Mouse (Mus musculus) C2C12 (cell line): Measurements from ENCODE around the gene Tpr. TPM values are rescaled to one million over a fixed set of nuclear protein-coding genes. Genes with fewer than 3 reads are reported as not detected.

ENCODE experiments used
- H3K27me3 ChIP-seq: one replicate; pipeline ENCODE4 v1.6.1; 2011; ENCODE audit not compliant: control insufficient read depth, insufficient read depth, insufficient read length
- H3K36me3 ChIP-seq: one replicate; pipeline ENCODE4 v1.6.1; 2011; ENCODE audit not compliant: control insufficient read depth, insufficient read depth
- H3K4me3 ChIP-seq: one replicate; pipeline ENCODE4 v1.5.1; 2011; ENCODE audit warnings: mild to moderate bottlenecking, control low read depth; ENCODE audit not compliant: poor library complexity, insufficient read depth, severe bottlenecking
- H3K79me2 ChIP-seq: one replicate; pipeline ENCODE4 v1.6.1; 2011; ENCODE audit not compliant: control insufficient read depth, insufficient read depth
- H3K79me3 ChIP-seq: one replicate; pipeline ENCODE4 v1.6.1; 2011; ENCODE audit warnings: low read depth, control low read depth
- H3ac ChIP-seq: one replicate; pipeline ENCODE3; 2011; ENCODE audit warnings: low read depth; ENCODE audit not compliant: control insufficient read depth, insufficient read length
- CEBPB ChIP-seq: IDR thresholded peaks from one replicate; pipeline ENCODE4 v1.6.1; 2011; ENCODE audit warnings: low read depth, mild to moderate bottlenecking, control low read depth, moderate library complexity
- CTCF ChIP-seq: IDR thresholded peaks from one replicate; pipeline ENCODE4 v1.5.1; 2011; ENCODE audit not compliant: control insufficient read depth, insufficient read depth, insufficient read length
- FOSL1 ChIP-seq: IDR thresholded peaks from one replicate; pipeline ENCODE4 v1.8.0; 2011; ENCODE audit warnings: mild to moderate bottlenecking, low read length; ENCODE audit not compliant: poor library complexity, insufficient read depth, severe bottlenecking
- MAX ChIP-seq: IDR thresholded peaks from one replicate; pipeline ENCODE4 v1.6.1; 2011; ENCODE audit warnings: mild to moderate bottlenecking, control low read depth
- MYOD1 ChIP-seq: IDR thresholded peaks from one replicate; pipeline ENCODE4 v1.6.1; 2011; ENCODE audit warnings: low read depth; ENCODE audit not compliant: control insufficient read depth, insufficient read length
- MYOG ChIP-seq: IDR thresholded peaks from one replicate; pipeline ENCODE4 v1.6.1; 2011; ENCODE audit not compliant: control insufficient read depth, insufficient read length; ENCODE audit errors: extremely low read depth
- USF1 ChIP-seq: IDR thresholded peaks from one replicate; pipeline ENCODE4 v1.6.1; 2011; ENCODE audit warnings: low read depth, mild to moderate bottlenecking, control low read depth, moderate library complexity
- polyA plus RNA-seq: library from polyadenylated mRNA; unstranded; fragments of >200 nt; fragmentation: generic; extraction: Trizol; gene quantifications from one replicate; pipeline ENCODE4 v1.2.1, GENCODE M21; 2012; ENCODE audit warnings: missing spikeins

Gene Tpr
- polyA plus RNA-seq, 1 experiment = 39.1 TPM

DNA sequence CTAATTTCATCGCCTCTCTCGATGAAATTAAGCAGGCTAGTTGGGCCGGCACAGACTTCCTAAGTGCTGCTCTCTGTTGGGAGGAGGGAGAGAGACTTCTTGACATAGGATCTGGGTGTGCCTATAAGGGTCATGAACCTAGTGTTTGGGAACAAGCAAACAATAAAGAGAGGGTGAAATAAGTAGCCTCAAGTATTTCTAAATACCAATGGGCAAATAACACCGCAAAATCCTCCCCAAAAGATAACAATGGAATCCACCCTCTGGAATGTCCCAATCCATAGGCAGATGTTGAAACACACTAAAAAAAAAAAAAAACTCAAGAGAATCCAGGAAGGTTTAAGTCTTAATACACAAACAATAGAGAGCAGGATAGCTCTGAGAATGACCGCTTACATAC lies 70.4 kb downstream of the Tpr start:
- Histone ChIP-seq H3K79me2 (no peaks in the 10 kb centered on the region), H3ac (no peak overlapping the region), H3K27me3 (no peaks in the 10 kb centered on the region), H3K79me3 (no peaks in the 10 kb centered on the region), H3K36me3 (no peaks in the 10 kb centered on the region), H3K4me3 (no peak overlapping the region)
- peak; percentile 36 for TF ChIP-seq CEBPB
- no peak for TF ChIP-seq MYOG

DNA sequence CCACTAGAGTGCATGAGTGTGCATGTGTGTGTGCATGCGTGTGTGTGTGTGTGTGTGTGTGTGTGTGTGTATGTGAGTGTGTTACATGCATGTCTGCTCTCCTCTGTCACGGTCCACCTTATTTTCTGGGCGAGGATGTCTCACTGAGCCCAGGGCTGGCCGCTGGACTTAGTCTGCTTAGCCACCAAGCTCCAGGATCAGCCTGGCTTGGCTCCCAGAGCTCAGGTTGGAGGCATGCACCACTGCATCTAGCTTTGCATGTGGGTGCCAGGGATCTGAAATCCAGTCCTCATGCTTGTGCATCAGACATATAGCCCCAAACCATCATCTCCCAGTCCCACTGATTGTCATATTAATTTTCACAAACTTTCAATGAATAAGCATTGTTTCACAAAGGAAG lies 71.1 kb downstream of the Tpr start:
- Histone ChIP-seq H3K36me3 (no peaks in the 10 kb centered on the region), H3K79me3 (no peaks in the 10 kb centered on the region), H3K79me2 (no peaks in the 10 kb centered on the region), H3ac (no peak overlapping the region), H3K4me3 (no peak overlapping the region), H3K27me3 (no peaks in the 10 kb centered on the region)
- TF ChIP-seq MYOD1 (no peak), CEBPB (no peak)

DNA sequence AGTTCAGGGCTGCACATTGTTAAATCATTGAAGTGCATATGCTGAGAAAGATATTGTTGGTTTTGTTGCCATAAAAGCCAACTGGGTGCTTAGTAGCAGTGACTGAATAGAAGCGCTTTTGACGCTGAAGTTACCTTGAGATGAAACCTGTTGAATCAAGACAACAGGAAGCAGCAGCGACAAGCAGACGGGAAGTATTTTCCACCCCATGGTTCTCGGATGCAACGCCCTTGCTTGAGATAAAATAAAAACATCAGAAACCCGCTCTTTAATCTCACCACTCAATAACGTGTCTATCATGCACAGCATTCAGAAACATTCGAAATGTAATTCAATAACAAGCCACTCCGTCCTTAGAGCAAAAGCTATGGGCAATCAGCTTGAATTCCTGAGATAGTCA lies 72.7 kb downstream of the Tpr start:
- H3K36me3 ChIP-seq = no peaks in the 10 kb centered on the region
- no peak overlapping the region for H3ac ChIP-seq
- H3K27me3 ChIP-seq = no peaks in the 10 kb centered on the region
- TF ChIP-seq MYOD1 (no peak), CTCF (no peak), MAX (no peak), MYOG (no peak), FOSL1 (no peak), CEBPB (no peak), USF1 (no peak)
- no peaks in the 10 kb centered on the region for H3K79me3 ChIP-seq
- H3K79me2 ChIP-seq = no peaks in the 10 kb centered on the region
- H3K4me3 ChIP-seq = no peak overlapping the region

DNA sequence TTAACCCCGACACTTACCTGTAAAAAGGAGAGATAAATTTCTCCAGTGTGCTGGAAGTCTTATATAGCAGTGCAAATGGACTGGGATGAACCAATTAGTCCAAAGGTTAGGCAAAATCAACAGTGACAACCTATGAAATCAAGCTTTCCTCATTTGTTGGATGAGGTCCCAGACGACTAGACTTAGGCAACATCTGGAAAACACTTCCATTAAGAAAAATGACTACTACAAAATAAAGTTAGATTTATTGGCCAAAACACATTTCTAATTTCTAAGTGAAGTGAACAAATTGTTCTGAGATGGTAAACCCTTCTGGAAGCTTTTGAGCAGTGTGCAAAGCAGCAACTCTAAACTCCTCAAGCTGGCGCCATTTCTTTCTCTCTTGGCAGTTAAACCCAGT lies 73.5 kb downstream of the Tpr start, which contains the start of gene Prg4:
Gene Prg4, minus strand, starts transcription at position 34 of the 400 bp plus-strand sequence.
- Histone ChIP-seq H3K27me3 (no peaks in the 10 kb centered on the region), H3K4me3 (no peak within 1 kb of the TSS), H3K36me3 (no peaks in the 10 kb centered on the region), H3ac (no peak within 1 kb of the TSS), H3K79me2 (no peaks in the 10 kb centered on the region), H3K79me3 (no peaks in the 10 kb centered on the region)
- TF ChIP-seq CEBPB (no peak), MAX (no peak), CTCF (no peak), USF1 (no peak), FOSL1 (no peak), MYOD1 (no peak), MYOG (no peak)

DNA sequence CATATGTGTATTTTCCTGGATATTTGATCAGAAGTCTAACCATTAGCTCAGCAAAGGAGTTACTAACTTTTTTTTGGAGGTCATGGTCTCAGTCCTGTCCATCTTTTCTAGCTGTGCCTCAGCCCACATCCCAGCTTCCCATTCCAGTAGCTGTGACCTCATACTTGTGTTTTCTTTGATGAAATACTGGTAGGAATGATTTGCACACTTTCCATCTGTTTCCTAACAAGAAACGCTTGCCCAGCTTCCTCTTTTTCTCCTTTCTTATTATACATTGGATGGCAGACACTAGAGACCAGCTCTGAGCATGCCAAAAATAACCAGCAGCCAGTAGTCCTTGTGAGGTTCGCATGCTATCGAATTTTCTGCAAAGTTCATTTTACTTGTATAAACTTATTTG lies 77.4 kb downstream of the Tpr start:
- Histone ChIP-seq H3ac (no peak overlapping the region), H3K79me3 (no peaks in the 10 kb centered on the region), H3K36me3 (no peaks in the 10 kb centered on the region), H3K79me2 (no peaks in the 10 kb centered on the region), H3K27me3 (no peaks in the 10 kb centered on the region), H3K4me3 (no peak overlapping the region)
- TF ChIP-seq CTCF = no peak
- TF ChIP-seq MAX = no peak
- TF ChIP-seq CEBPB = no peak
- TF ChIP-seq MYOD1 = no peak
- TF ChIP-seq FOSL1 = no peak
- TF ChIP-seq MYOG = no peak
- TF ChIP-seq USF1 = no peak

DNA sequence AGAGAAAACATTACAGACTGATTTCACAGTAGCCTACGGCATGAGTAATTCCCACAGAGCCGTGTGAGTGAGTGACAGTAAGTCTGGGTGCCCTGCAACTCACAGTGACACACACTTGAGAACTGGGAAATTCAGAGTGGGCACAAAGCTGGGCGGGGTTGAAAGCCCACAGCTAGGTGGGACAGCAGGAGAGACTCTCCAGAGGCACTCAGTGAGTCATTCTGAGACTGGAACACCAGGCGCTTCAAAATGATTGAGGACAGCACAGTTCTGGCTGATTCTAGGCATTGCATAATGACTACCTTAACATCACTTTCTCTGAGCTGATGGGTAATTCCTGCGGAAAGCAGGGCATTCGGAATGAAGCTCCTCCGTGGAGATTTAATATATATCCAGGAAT lies 79.9 kb downstream of the Tpr start:
- Histone ChIP-seq H3K79me3 (no peaks in the 10 kb centered on the region), H3ac (no peak overlapping the region), H3K4me3 (no peak overlapping the region), H3K79me2 (no peaks in the 10 kb centered on the region), H3K36me3 (no peaks in the 10 kb centered on the region), H3K27me3 (no peaks in the 10 kb centered on the region)
- TF ChIP-seq USF1 = no peak
- TF ChIP-seq MYOG = no peak
- peak; percentile 60 for TF ChIP-seq FOSL1
- no peak for TF ChIP-seq MAX
- TF ChIP-seq MYOD1 = peak; percentile 34
- peak; percentile 78 for TF ChIP-seq CEBPB
- no peak for TF ChIP-seq CTCF

DNA sequence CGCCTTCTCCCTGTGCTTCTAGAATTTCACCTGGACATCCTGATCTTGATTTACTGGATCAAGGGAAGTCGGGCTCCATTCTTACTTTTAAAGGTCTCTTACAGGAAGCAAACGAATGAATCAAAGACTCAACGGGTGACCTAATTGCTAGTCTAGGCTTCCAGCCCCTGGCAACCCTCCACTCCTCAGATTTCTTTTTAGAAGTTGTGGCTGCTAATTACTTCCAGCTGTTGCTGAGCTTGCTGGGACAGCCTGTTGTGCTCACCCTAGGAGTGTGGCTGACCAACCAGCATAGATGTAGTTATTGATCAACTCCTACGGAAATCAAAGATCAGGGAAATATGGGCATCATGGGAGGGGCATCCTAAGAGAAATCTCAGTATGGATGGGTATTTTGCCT lies 88.0 kb downstream of the Tpr start:
- Histone ChIP-seq H3K79me2 (no peaks in the 10 kb centered on the region), H3K4me3 (no peak overlapping the region), H3K27me3 (no peaks in the 10 kb centered on the region), H3ac (no peak overlapping the region), H3K36me3 (no peaks in the 10 kb centered on the region), H3K79me3 (no peaks in the 10 kb centered on the region)
- TF ChIP-seq MYOG (no peak), MYOD1 (peak; percentile 56)
